Mouse (Mus musculus) liver, adult (tissue): ENCODE data around the gene Ergic2.

Experiments
- GATA4 ChIP-seq: IDR thresholded peaks from 2 replicates; pipeline ENCODE4 v1.6.1; 2014; ENCODE audit warnings: mild to moderate bottlenecking, low read length; ENCODE audit not compliant: insufficient replicate concordance

Ergic2 gene

DNA sequence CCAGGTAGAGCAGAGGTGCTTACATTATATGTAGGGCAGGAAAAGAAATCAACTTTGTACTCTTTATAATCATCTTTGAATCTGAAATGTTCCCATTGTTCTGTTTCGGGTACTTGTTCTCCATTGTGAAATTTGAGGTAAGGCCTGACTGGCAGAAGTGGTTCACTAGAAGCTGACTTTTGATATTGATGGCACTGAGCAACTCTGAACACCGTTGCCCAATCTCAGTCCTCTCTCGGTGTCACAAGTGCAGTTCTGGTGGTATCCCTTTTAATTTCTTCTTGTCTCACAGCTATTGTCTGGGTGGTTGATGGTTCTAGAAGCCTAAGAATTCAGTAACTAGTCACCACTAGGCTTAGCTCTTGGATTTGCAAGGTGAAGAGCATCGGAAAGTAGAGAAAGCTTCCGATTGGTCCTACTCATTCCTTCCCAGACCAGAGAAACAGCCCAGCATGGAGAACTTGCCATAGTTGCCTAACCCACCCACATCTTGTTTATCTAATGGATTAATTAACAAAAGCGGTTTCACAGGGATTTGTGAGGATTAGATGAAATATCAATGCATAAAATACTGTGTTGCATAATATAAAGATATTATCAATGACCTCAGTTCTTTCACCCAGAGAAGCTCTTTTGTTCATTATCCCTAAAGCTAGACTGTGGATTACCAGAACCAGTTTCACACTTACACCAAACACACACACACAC is 72.7 kb downstream of the Ergic2 start:
- TF ChIP-seq GATA4: no peak

DNA sequence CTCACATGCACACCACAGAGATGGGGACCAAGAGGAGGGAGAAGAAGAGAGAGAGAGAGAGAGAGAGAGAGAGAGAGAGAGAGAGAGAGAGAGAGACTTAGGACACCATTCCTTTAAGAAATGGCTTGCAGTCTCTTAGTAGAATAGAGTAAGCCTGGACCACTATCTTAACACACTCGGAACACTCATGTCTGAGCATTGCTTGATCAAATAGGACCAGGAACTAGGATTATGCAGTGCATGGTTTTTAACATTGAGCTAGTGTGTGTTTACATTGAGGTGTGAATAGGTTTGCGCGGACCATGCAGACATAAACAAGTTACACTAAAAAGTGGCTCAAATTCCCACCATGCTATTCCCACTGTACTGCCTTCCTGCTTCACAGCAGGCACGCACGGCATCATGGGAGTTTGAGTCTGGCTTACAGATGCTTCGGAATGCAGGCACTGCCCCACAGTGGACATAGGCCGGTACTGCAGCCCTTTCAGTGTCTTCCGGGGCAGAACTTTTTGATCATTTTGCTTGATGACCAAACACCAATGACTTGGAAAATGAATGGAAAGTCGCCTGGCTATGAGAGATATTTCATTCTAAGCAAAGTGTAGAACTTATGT is 76.3 kb downstream of the Ergic2 start:
- no peak for TF ChIP-seq GATA4

DNA sequence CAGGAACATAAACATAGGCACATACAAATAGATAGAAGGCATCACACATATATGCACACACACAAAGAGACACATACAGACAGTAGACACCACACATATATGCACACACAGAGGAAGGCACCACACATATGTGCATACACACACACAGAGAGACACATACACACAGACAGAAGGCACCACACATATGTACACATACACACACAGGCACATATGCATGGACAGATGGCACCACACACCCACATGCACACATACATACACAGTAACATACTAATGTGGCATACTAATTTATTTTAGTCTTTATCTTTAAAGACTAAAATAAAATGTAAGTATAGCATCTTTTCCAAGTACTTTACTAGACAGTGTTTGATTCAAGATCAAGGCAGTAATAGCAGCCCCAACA is 78.6 kb downstream of the Ergic2 start:
- TF ChIP-seq GATA4: no peak

DNA sequence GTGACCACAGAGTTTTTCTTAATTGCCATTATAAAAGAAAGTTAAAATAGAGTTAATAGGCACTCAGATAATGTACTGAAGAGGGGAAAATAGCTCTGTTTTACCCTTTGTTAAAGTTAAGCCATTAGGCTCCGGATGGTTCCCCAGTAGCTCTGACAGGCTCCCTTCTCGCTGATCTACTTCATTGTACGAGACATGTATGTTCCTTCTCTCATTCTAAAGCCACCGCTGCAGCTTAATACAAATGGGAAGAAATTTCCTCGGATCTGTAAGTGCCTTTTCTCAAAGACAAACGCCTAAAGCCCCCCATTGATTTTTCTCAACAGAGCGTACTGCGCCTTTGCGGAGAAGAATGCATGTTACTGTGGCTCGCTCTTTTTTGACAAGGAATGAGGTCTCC is 79.9 kb downstream of the Ergic2 start:
- no peak for TF ChIP-seq GATA4
